Comparison of ENCODE assay signal across 17 mouse cellular contexts in the genomic region with DNA sequence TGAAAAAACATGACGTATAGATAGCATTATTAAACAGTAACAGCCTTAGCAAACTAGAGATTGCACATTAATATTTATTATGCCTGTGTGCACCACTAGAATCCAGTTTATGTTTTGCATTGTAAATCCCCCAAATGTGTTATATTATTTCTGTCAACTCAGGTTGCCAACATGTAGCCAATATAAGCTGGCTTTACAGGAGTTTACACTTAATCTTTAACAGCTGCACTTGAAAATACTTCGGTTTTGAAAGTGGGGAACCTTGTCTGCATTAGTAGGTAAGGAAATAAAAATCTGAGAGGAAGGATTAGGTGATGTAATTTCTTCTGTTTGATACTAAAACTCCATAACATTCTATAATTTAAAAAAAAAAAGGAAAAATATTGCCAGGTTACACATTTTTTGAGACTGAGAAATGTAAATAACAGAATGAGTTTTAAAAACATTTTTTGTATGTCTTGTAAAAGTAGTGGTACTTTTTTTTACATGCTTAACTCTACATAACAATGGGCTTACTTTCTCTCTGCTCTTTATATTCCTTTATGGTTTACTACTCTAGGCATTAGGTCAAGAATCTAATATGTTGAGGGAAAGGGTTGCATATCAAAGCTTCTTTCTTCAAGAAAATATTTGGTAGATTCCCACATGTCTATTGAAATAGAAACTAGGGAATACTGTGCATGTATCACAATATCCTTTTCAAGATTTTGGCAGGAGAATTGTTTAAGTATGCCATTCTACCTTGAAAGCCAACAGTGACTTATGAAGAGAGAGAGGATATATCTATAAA.
"Had no signal": no experiment of that assay in that cellular context is flagged by ENCODE, and none has a peak within 500 bp of the region (broad histone marks: within the 10 kb centered on the region; RNA-seq: fewer than 3 reads in every experiment).

No protein-coding gene starts in this region.

- H3K27me3 ChIP-seq: lung, embryonic 15.5 days; megakaryocyte, embryonic 14.5 days; midbrain, embryonic 13.5 days; midbrain, embryonic 15.5 days; neural tube, embryonic 12.5 days; stomach, embryonic 15.5 days had no signal

- H3K4me2 ChIP-seq: lung, embryonic 15.5 days; midbrain, embryonic 11.5 days; midbrain, embryonic 13.5 days; midbrain, embryonic 15.5 days; neural tube, embryonic 12.5 days; stomach, embryonic 15.5 days had no signal

- H3K27ac ChIP-seq: lung, embryonic 15.5 days; macrophage; midbrain, embryonic 13.5 days; midbrain, embryonic 15.5 days; neural tube, embryonic 12.5 days; stomach, embryonic 15.5 days; stomach, postnatal 0 days had no signal

- H3K4me3 ChIP-seq: lung, embryonic 15.5 days; megakaryocyte, embryonic 14.5 days; midbrain, embryonic 13.5 days; midbrain, embryonic 15.5 days; neural tube, embryonic 12.5 days; stomach, embryonic 15.5 days had no signal

- H3K9me3 ChIP-seq: lung, embryonic 15.5 days; midbrain, embryonic 13.5 days; midbrain, embryonic 15.5 days; neural tube, embryonic 12.5 days; stomach, embryonic 15.5 days had no signal

- DNase-seq: lung, adult 2 months; lung, postnatal 14 days; lung, postnatal 36 days; right cerebral cortex, postnatal 14 days; thymus, adult 2 months; thymus, postnatal 25 days; thymus, postnatal 4 days had no signal

- H3K36me3 ChIP-seq: lung, embryonic 15.5 days; midbrain, embryonic 13.5 days; midbrain, embryonic 15.5 days; neural tube, embryonic 12.5 days; stomach, embryonic 15.5 days had no signal

- H3K9ac ChIP-seq: lung, embryonic 15.5 days; midbrain, embryonic 13.5 days; midbrain, embryonic 15.5 days; neural tube, embryonic 12.5 days; stomach, embryonic 15.5 days had no signal

- H3K4me1 ChIP-seq: lung, embryonic 15.5 days; megakaryocyte, embryonic 14.5 days; midbrain, embryonic 13.5 days; midbrain, embryonic 15.5 days; neural tube, embryonic 12.5 days; stomach, embryonic 15.5 days had no signal

- ATAC-seq: lung, postnatal 0 days; midbrain, embryonic 13.5 days; midbrain, embryonic 15.5 days had no signal
